Mouse (Mus musculus) MEL (cell line): ENCODE measurements around the gene Txn2. TPM values are rescaled to one million over a fixed set of nuclear protein-coding genes. Genes with fewer than 3 reads are reported as not detected.
A peak's percentile ranks its signal among the peaks of the same experiment; 100 is the strongest.

ENCODE experiments used
- DNase-seq: peaks from one replicate; pipeline ENCODE4 v3.0.0; 2011; ENCODE audit warnings: low read depth, low spot score
- H3K27ac ChIP-seq: 2 replicates; pipeline ENCODE4 v1.5.1; 2012; ENCODE audit warnings: low read depth, mild to moderate bottlenecking, control low read depth, low read length, moderate library complexity; ENCODE audit not compliant: control insufficient read depth
- H3K27me3 ChIP-seq, 2 experiments: fragments of 150-350 bp in 1 of 2; sonication (generic) in 1 of 2; 2 replicates each; pipeline ENCODE4 v1.6.1; 2012; ENCODE audit warnings: low read length in 2 of 2, mild to moderate bottlenecking in 2 of 2, improper control_type of control experiment in 1 of 2, moderate library complexity in 1 of 2; ENCODE audit not compliant: insufficient read depth in 2 of 2, control insufficient read depth in 1 of 2
- H3K36me3 ChIP-seq, 2 experiments: 2 replicates each; pipeline ENCODE4 v1.6.1; 2012 to 2014; ENCODE audit warnings: low read length in 2 of 2, improper control_type of control experiment in 1 of 2, inconsistent platforms in 1 of 2, mild to moderate bottlenecking in 1 of 2; ENCODE audit not compliant: insufficient read depth in 2 of 2, control insufficient read depth in 1 of 2
- H3K4me1 ChIP-seq, 2 experiments: fragments of 150-350 bp in 1 of 2; sonication (generic) in 1 of 2; 2 replicates each; pipeline ENCODE4 v1.6.1; 2012; ENCODE audit warnings: low read length in 2 of 2, improper control_type of control experiment in 1 of 2, mild to moderate bottlenecking in 1 of 2; ENCODE audit not compliant: insufficient read depth in 2 of 2, control insufficient read depth in 1 of 2
- H3K4me3 ChIP-seq, 2 experiments: fragments of 150-350 bp in 1 of 2; sonication (generic) in 1 of 2; 2 replicates each; pipeline ENCODE4 v1.5.1; 2012; ENCODE audit warnings: low read depth in 2 of 2, low read length in 2 of 2, mild to moderate bottlenecking in 2 of 2, moderate library complexity in 2 of 2, control low read depth in 1 of 2, improper control_type of control experiment in 1 of 2; ENCODE audit not compliant: control insufficient read depth in 1 of 2, insufficient read depth in 1 of 2
- H3K79me2 ChIP-seq: 2 replicates; pipeline ENCODE4 v1.6.1; 2012; ENCODE audit warnings: mild to moderate bottlenecking, low read length, moderate library complexity; ENCODE audit not compliant: control insufficient read depth, poor library complexity, insufficient read depth
- H3K9ac ChIP-seq: 2 replicates; pipeline ENCODE4 v1.6.1; 2012; ENCODE audit warnings: low read depth, mild to moderate bottlenecking, control low read depth, low read length, moderate library complexity; ENCODE audit not compliant: control insufficient read depth, poor library complexity, severe bottlenecking
- H3K9me3 ChIP-seq: fragments of 150-350 bp; sonication (generic); replicated peaks from 2 replicates; pipeline ENCODE4 v1.6.1; 2012; ENCODE audit warnings: mild to moderate bottlenecking, low read length, improper control_type of control experiment, moderate library complexity; ENCODE audit not compliant: insufficient read depth
- BHLHE40 ChIP-seq: IDR thresholded peaks from 2 replicates; pipeline ENCODE4 v1.6.1; 2012; ENCODE audit warnings: low read depth, mild to moderate bottlenecking, inconsistent platforms, low read length, improper control_type of control experiment, borderline replicate concordance
- CHD1 ChIP-seq: IDR thresholded peaks from 2 replicates; pipeline ENCODE4 v1.6.1; 2012; ENCODE audit warnings: low read depth, mild to moderate bottlenecking, inconsistent platforms, low read length, improper control_type of control experiment
- E2F4 ChIP-seq: IDR thresholded peaks from 2 replicates; pipeline ENCODE4 v1.6.1; 2011; ENCODE audit warnings: low read depth, low read length, improper control_type of control experiment, borderline replicate concordance
- EP300 ChIP-seq, 2 experiments: IDR thresholded peaks; 2 replicates each; pipeline ENCODE4 v1.6.1; 2011; ENCODE audit warnings: improper control_type of control experiment in 2 of 2, low read length in 2 of 2, low read depth in 1 of 2, mild to moderate bottlenecking in 1 of 2
- ETS1 ChIP-seq: IDR thresholded peaks from 2 replicates; pipeline ENCODE4 v1.6.1; 2012; ENCODE audit warnings: low read depth, mild to moderate bottlenecking, inconsistent platforms, low read length, improper control_type of control experiment, moderate library complexity
- GABPA ChIP-seq: IDR thresholded peaks from 2 replicates; pipeline ENCODE4 v1.6.1; 2012; ENCODE audit warnings: low read depth, mild to moderate bottlenecking, inconsistent platforms, low read length, improper control_type of control experiment, moderate library complexity
- GATA1 ChIP-seq: IDR thresholded peaks from 2 replicates; pipeline ENCODE4 v1.6.1; 2011; ENCODE audit warnings: low read depth, low read length, improper control_type of control experiment
- JUND ChIP-seq: IDR thresholded peaks from 2 replicates; pipeline ENCODE4 v1.6.1; 2011; ENCODE audit warnings: low read depth, mild to moderate bottlenecking, improper control_type of control experiment, low read length
- MAX ChIP-seq: IDR thresholded peaks from 2 replicates; pipeline ENCODE4 v1.6.1; 2011; ENCODE audit warnings: low read length, improper control_type of control experiment
- MAZ ChIP-seq: IDR thresholded peaks from 2 replicates; pipeline ENCODE4 v1.6.1; 2012; ENCODE audit warnings: low read depth, mild to moderate bottlenecking, inconsistent platforms, low read length, improper control_type of control experiment
- MYB ChIP-seq: IDR thresholded peaks from 2 replicates; pipeline ENCODE4 v1.6.1; 2011; ENCODE audit warnings: mild to moderate bottlenecking, low read depth, low read length, improper control_type of control experiment
- SIN3A ChIP-seq: IDR thresholded peaks from 2 replicates; pipeline ENCODE4 v1.6.1; 2012; ENCODE audit warnings: low read length, improper control_type of control experiment, inconsistent platforms
- TAL1 ChIP-seq: IDR thresholded peaks from 2 replicates; pipeline ENCODE4 v1.6.1; 2012; ENCODE audit warnings: mild to moderate bottlenecking, inconsistent platforms, low read length, moderate library complexity, mixed read lengths
- TCF12 ChIP-seq: IDR thresholded peaks from 2 replicates; pipeline ENCODE4 v1.6.1; 2014; ENCODE audit warnings: low read depth, mild to moderate bottlenecking, inconsistent platforms, low read length, improper control_type of control experiment, moderate library complexity
- UBTF ChIP-seq: IDR thresholded peaks from 2 replicates; pipeline ENCODE4 v1.6.1; 2012; ENCODE audit warnings: low read depth, mild to moderate bottlenecking, inconsistent platforms, low read length, improper control_type of control experiment, moderate library complexity, borderline replicate concordance; ENCODE audit not compliant: insufficient read depth
- USF2 ChIP-seq, 2 experiments: IDR thresholded peaks; 2 replicates each; pipeline ENCODE4 v1.6.1; 2011 to 2012; ENCODE audit warnings: improper control_type of control experiment in 2 of 2, low read length in 2 of 2, borderline replicate concordance in 1 of 2, inconsistent platforms in 1 of 2, low read depth in 1 of 2, mild to moderate bottlenecking in 1 of 2; ENCODE audit not compliant: insufficient read depth in 1 of 2
- ZKSCAN1 ChIP-seq: IDR thresholded peaks from 2 replicates; pipeline ENCODE4 v1.6.1; 2012; ENCODE audit warnings: low read depth, mild to moderate bottlenecking, inconsistent platforms, low read length, improper control_type of control experiment, moderate library complexity
- polyA plus RNA-seq, 2 experiments: library from polyadenylated mRNA; stranded (reverse) in 1 of 2; unstranded in 1 of 2; fragments of >175 nt in 1 of 2; fragments of >200 nt in 1 of 2; gene quantifications; 2 replicates each; pipeline versions ENCODE4 v1.2.1 to v1.2.4; 2012; ENCODE audit warnings: low replicate concordance in 2 of 2, low read depth in 1 of 2; ENCODE audit not compliant: insufficient read length in 2 of 2, insufficient read depth in 1 of 2, missing spikeins in 1 of 2
- total RNA-seq: library from RNA; depleted of rRNA; stranded (reverse); fragments of 300-350 nt; gene quantifications from 2 replicates; pipeline ENCODE4 v1.2.3, GENCODE M21; 2012

Gene Txn2
- total and polyA plus RNA-seq, 3 experiments: 114 to 416 (median 207) TPM

DNA sequence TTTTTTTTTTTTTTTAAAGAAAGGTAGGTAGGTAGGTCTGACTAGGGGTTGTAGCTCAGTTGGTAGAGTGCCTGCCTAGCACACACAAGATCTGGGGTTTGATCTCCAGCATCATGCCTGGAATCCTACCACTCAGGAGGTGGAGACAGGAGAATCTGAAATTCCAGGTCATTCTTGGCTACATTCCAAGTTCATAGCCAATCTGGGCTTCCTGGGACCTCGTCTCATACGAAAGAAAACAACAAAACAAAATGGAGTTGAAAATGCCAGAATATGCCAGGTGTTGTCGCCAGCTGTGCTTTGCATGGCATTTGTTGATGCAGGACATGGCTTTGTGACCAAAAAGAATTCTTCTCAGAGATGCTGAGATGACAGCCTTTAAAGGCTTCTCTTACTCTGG lies 4.4 kb upstream of the Txn2 start:
- Histone ChIP-seq H3K9ac (no peak overlapping the region), H3K4me1 (peaks cover 2 to 28% of the 10 kb centered on the region in 2 experiments), H3K27ac (no peak overlapping the region), H3K9me3 (no peaks in the 10 kb centered on the region), H3K36me3 (peaks cover 0 to 16% of the 10 kb centered on the region in 2 experiments; a peak in 2 of 4 replicates), H3K4me3 (no peak overlapping the region), H3K27me3 (no peaks in the 10 kb centered on the region), H3K79me2 (peaks cover 12% of the 10 kb centered on the region)
- no peak for TF ChIP-seq GATA1
- no peak for TF ChIP-seq BHLHE40
- TF ChIP-seq USF2 (IDR thresholded peaks at IDR 0.05; ENCODE audit: borderline replicate concordance in 1 of 2, insufficient read depth in 1 of 2, low read depth in 1 of 2, low read length in 2 of 2): no peak
- no peak for TF ChIP-seq JUND
- TF ChIP-seq UBTF: no peak
- no peak for DNase-seq

DNA sequence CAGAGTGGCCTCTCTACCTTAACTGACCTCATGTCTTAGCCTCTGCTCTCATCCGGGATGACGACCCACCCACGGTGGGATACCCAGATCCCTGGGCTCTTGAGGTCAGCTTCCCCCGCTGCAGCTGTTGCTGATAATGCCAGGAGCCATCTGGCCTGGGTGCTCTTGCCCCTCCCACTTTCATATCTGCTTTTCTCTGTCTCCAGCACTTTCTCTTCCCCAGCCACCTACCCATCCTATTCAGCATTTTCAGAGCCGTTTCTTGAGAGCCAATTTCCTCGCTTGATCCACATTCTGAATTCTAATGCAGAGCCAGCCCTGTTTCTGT lies 2.8 kb upstream of the Txn2 start:
- Histone ChIP-seq H3K9ac (peak overlapping the region; percentile 82), H3K27ac (peak overlapping the region; percentile 91), H3K4me1 (peaks cover 2 to 37% of the 10 kb centered on the region in 2 experiments), H3K9me3 (no peaks in the 10 kb centered on the region), H3K27me3 (no peaks in the 10 kb centered on the region), H3K79me2 (peaks cover 27% of the 10 kb centered on the region), H3K36me3 (peaks cover 3 to 28% of the 10 kb centered on the region in 2 experiments; a peak in 3 of 4 replicates), H3K4me3 (peak overlapping the region; percentile 20 to 50)
- DNase-seq: peak; percentile 75
- TF ChIP-seq EP300 (IDR thresholded peaks at IDR 0.05; ENCODE audit: low read depth in 1 of 2, low read length in 2 of 2) (peak in 1 of 2 experiments; percentile 23; a peak in 1 of 4 replicates), MAZ (peak; percentile 28; the same call in 1 of the 2 replicates), MYB (no peak), CHD1 (no peak), MAX (no peak), ETS1 (peak; percentile 92), E2F4 (no peak), ZKSCAN1 (no peak), GABPA (no peak), JUND (no peak), GATA1 (peak; percentile 70; the same call in 1 of the 2 replicates), TAL1 (peak; percentile 82), TCF12 (peak; percentile 73), SIN3A (no peak; the same call in 1 of the 2 replicates)
